Mouse (Mus musculus) embryonic facial prominence, embryonic 14.5 days (tissue): Measurements from ENCODE around the gene Med29. TPM values are rescaled to one million over a fixed set of nuclear protein-coding genes. Genes with fewer than 3 reads are reported as not detected.
"Not testable (repeated sequence)": the region's sequence is repeated elsewhere in the genome, so short reads cannot be mapped to it uniquely, and the experiment has no call there.

Experiments
- ATAC-seq: fragments of 200-750 bp; cut with Nextera tagmentation; 2 replicates; pipeline ENCODE4 v1.8.0; 2017; ENCODE audit warnings: low read depth, moderate number of reproducible peaks, moderate TSS enrichment
- DNase-seq: peaks from one replicate; pipeline ENCODE4 v3.0.0-alpha.2; 2015; ENCODE audit warnings: low spot score
- H3K27ac ChIP-seq: fragments of 300-500 bp; sonication (generic); replicated peaks from 2 replicates; pipeline ENCODE4 v1.5.1; 2014; ENCODE audit warnings: low read depth, mild to moderate bottlenecking, low read length, moderate library complexity
- H3K27me3 ChIP-seq: fragments of 300-500 bp; sonication (generic); replicated peaks from 2 replicates; pipeline ENCODE4 v1.6.1; 2014; ENCODE audit warnings: low read length; ENCODE audit not compliant: control insufficient read depth, insufficient read depth
- H3K36me3 ChIP-seq: fragments of 300-500 bp; sonication (generic); 2 replicates; pipeline ENCODE4 v1.6.1; 2014; ENCODE audit warnings: low read length, mixed read lengths; ENCODE audit not compliant: control insufficient read depth, insufficient read depth
- H3K4me1 ChIP-seq: fragments of 300-500 bp; sonication (generic); 2 replicates; pipeline ENCODE4 v1.6.1; 2014; ENCODE audit warnings: antibody characterized with exemption, low read length; ENCODE audit not compliant: control insufficient read depth, insufficient read depth
- H3K4me2 ChIP-seq: fragments of 300-500 bp; sonication (generic); 2 replicates; pipeline ENCODE4 v1.6.1; 2014; ENCODE audit warnings: low read depth, mild to moderate bottlenecking, low read length, moderate library complexity, mixed read lengths
- H3K4me3 ChIP-seq: fragments of 300-500 bp; sonication (generic); 2 replicates; pipeline ENCODE4 v1.5.1; 2014; ENCODE audit warnings: low read depth, mild to moderate bottlenecking, low read length
- H3K9ac ChIP-seq: fragments of 300-500 bp; sonication (generic); 2 replicates; pipeline ENCODE4 v1.6.1; 2014; ENCODE audit warnings: low read depth, mild to moderate bottlenecking, low read length, moderate library complexity, mixed read lengths
- H3K9me3 ChIP-seq: fragments of 300-500 bp; sonication (generic); 2 replicates; pipeline ENCODE4 v1.6.1; 2016; ENCODE audit warnings: low read length; ENCODE audit not compliant: control insufficient read depth
- WGBS: fragments of 180-500 bp; shearing (Covaris S2); extraction: QIAGEN DNeasy Blood & Tissue Kit; methylation state at CpG from one replicate; pipeline ENCODE4 v1.1.7; 2014; 5-methylcytosine and 5-hydroxymethylcytosine counted together
- polyA plus RNA-seq: library from polyadenylated mRNA; unstranded; fragments of >200 nt; fragmentation: Nextera tagmentation; extraction: Ambion mirVana; gene quantifications from 2 replicates; pipeline ENCODE4 v1.2.1, GENCODE M21; 2014

Gene Med29
- polyA plus RNA-seq, 1 experiment from 2014 or later = 48.2 TPM

DNA sequence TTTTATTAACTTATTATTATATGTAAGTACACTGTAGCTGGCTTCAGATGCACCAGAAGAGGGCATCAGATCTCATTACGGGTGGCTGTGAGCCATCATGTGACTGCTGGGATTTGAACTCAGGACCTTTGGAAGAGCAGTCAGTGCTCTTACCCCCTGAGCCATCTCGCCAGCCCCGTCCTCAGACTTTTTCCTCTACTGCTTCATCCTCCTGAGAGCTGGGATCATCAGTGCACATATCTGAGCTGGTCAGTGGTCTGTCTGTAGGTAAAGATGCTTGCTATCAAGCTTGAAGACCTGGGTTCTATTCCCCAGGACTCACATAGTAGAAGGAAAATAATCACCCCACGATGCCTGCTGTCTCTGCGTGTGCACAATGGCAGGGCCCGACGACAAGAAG lies 5.1 kb downstream of the Med29 start:
- H3K27me3 ChIP-seq, H3K27ac ChIP-seq, H3K9ac ChIP-seq, H3K9me3 ChIP-seq, H3K4me2 ChIP-seq, DNase-seq, ATAC-seq, H3K4me3 ChIP-seq: not testable (repeated sequence)
- Histone ChIP-seq H3K36me3 (peaks cover 55% of the 10 kb centered on the region), H3K4me1 (peaks cover 14% of the 10 kb centered on the region)
- WGBS = 87% methylated on average over 7 of the region's 7 CpGs

DNA sequence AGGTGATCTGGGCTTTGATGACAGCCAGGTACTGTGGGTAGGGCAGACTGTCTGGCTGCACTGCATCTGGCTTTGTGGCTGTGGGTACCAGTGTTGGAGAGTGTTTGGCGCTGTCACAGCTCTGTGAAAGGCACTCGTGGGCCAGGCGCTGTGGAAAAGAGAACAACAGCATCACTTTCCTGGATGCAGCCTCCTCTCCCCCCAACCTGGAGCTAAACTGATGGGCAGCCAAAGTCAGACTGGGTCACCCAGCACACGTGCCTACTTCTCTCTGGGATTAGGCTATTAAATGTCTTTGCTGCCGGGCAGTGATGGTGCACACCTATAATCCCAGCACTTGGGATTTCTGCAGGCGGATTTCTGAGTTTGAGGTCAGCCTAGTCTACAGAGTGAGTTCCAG lies 5.6 kb downstream of the Med29 start:
- DNase-seq, ATAC-seq, H3K27me3 ChIP-seq, H3K4me3 ChIP-seq, H3K9me3 ChIP-seq, H3K27ac ChIP-seq, H3K4me2 ChIP-seq, H3K9ac ChIP-seq: not testable (repeated sequence)
- Histone ChIP-seq H3K36me3 (peaks cover 55% of the 10 kb centered on the region), H3K4me1 (peaks cover 17% of the 10 kb centered on the region)
- 69% methylated on average over 6 of the region's 6 CpGs for whole genome bisulfite sequencing

DNA sequence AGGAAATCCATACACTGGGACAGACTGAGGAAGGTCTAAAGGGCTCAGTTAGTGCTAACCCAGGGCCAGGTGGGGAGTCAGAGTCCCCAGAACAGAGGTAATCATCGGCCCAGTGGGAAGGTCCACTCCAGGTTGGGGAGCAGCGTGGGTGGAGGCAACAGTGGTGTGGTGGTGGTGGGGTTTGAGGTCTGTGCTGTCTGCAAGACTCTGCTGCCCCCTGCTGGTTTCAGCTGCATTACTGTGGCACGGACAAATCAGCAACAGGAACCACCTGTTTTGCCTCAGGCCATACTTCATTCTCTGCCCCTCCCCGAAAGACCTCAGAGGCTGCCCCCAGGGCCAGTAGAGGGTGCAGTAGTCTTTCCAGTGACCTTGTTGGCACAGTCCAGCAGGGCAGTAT lies 6.0 kb downstream of the Med29 start:
- Histone ChIP-seq H3K27me3 (no peaks in the 10 kb centered on the region), H3K9me3 (no peaks in the 10 kb centered on the region), H3K9ac (no peak overlapping the region), H3K4me3 (no peak overlapping the region), H3K4me1 (peaks cover 17% of the 10 kb centered on the region), H3K36me3 (peaks cover 55% of the 10 kb centered on the region), H3K4me2 (no peak overlapping the region), H3K27ac (peak overlapping the region; percentile 67)
- 4% methylated on average over 4 of the region's 4 CpGs for WGBS
- peak; percentile 92 for DNase-seq
- peak; percentile 66 for ATAC-seq

DNA sequence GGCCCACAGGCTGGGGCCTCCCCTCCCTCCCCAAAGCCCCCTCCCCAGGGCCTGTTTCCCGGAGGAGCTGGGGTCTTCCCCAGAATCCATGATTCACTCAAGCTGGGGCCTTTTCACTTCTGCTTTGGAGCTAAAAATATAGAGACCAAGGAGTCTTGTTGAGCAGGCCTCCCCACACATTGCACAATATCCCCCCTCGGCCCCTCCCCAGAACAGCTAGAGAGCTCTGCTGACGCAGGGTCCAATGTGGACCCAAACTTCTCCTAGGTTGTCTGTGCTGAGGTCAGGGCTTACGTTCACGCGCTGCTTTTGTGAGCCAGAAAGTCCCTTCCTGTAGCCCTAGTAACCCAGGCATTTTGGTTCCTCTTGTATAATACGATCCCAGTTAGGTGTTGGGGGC lies 6.5 kb downstream of the Med29 start:
- no peak for DNase-seq
- ATAC-seq = no peak
- 85% methylated on average over 7 of the region's 7 CpGs for WGBS
- Histone ChIP-seq H3K9me3 (no peaks in the 10 kb centered on the region), H3K4me2 (no peak overlapping the region), H3K4me3 (no peak overlapping the region), H3K27ac (peak overlapping the region; percentile 67), H3K27me3 (no peaks in the 10 kb centered on the region), H3K9ac (no peak overlapping the region), H3K36me3 (peaks cover 55% of the 10 kb centered on the region), H3K4me1 (peaks cover 20% of the 10 kb centered on the region)

DNA sequence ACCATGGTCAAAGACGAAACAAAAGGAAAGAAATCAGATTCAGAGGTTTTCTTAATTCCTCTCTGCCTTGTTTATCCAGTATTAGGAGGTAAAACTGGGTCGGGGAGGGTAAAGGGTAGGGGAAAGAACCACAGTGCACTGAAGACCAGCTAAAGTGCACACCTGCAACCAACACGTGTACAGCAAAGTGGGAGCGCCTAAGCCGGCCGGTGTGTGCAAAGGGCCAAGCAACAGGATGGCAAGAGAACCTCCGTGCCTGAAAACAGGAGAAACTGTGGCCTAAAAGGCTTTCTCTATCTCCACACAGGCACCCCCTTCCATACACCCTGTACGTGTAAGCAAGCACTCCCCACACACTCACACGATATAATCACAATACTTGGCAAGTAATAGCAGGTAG lies 7.3 kb downstream of the Med29 start:
- H3K4me2 ChIP-seq = no peak overlapping the region
- H3K9ac ChIP-seq = no peak overlapping the region
- peaks cover 27% of the 10 kb centered on the region for H3K4me1 ChIP-seq

DNA sequence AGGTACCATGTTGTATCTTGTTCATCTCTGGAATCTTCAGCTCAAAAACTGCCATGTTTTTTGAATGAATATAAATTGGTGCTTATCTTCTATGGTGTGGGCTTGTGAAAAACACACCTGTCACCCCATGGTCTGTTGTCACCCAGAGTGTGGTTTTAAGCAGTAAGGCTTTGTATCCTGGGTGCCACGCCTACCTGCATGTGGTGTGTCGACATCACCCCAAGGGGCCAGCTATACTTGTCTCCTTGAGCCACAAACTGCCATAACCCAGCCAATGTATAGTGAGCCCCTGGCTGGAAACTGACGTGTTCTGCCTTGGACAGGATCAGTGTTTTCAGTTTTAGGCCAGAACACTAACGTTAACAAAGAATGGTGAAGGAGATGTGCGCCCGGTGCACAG lies 8.3 kb downstream of the Med29 start:
- Histone ChIP-seq H3K27me3 (no peaks in the 10 kb centered on the region), H3K4me2 (no peak overlapping the region), H3K36me3 (peaks cover 37% of the 10 kb centered on the region), H3K9ac (no peak overlapping the region), H3K4me3 (no peak overlapping the region), H3K9me3 (no peaks in the 10 kb centered on the region), H3K27ac (no peak overlapping the region), H3K4me1 (peaks cover 36% of the 10 kb centered on the region)
- ATAC-seq = no peak
- no peak for DNase-seq
- WGBS = 82% methylated on average over 6 of the region's 6 CpGs

More for the DNA sequence above, 7.3 kb downstream of the Med29 start:
- Histone ChIP-seq H3K9me3 (no peaks in the 10 kb centered on the region), H3K4me3 (no peak overlapping the region), H3K27ac (no peak overlapping the region), H3K36me3 (peaks cover 47% of the 10 kb centered on the region), H3K27me3 (no peaks in the 10 kb centered on the region)
- DNase-seq (no peak), ATAC-seq (no peak)
- WGBS = 90% methylated on average over 9 of the region's 9 CpGs

DNA sequence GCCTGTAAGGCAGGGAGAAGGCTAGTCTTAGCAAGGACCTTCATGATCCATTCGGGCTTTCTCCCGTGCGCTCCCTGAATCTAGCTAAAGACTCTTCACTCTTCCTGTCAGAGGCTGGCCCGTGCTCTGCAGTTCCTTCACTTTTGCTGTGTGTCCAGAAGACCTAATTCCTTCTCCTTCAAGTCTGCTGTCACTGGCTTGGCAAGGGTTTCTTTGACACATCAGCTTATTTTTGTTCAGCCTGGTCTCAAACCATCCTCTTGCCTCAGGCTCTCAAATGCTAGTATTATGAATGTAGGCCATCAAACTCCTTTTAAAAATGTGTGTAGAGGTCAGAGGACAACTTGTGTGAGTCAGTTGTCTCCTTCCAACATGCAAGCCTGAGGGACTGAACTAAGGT lies 8.9 kb downstream of the Med29 start:
- H3K4me3 ChIP-seq = no peak overlapping the region
- H3K36me3 ChIP-seq = peaks cover 32% of the 10 kb centered on the region
- H3K27ac ChIP-seq = peak overlapping the region; percentile 99; the same call in 1 of the 2 replicates
- no peak overlapping the region for H3K9ac ChIP-seq
- no peak for ATAC-seq
- no peak for DNase-seq
- no peaks in the 10 kb centered on the region for H3K9me3 ChIP-seq
- no peaks in the 10 kb centered on the region for H3K27me3 ChIP-seq
- H3K4me2 ChIP-seq = no peak overlapping the region
- peaks cover 36% of the 10 kb centered on the region for H3K4me1 ChIP-seq
- WGBS = 75% methylated on average over 4 of the region's 4 CpGs

DNA sequence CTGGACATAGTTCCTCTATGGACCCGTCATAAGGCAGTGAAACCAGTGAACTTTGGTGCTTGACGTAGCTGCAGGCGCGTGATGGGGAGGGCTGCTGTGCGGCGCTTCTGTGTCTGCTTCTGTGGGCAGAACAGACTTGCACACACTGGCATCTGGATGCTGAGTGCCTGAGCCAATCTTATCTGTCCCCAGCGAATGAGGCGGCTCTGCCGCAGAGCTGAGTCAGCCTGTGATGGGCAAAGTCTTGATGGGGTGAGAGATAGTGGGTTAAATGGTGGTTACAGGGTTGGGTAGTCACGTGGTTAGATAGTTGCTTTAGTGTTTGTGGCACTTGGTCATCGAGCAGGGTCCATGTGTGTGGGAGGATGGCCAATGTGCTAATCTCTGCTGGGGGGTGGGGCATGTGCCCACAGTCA lies 9.5 kb downstream of the Med29 start:
- no peaks in the 10 kb centered on the region for H3K27me3 ChIP-seq
- H3K36me3 ChIP-seq = peaks cover 27% of the 10 kb centered on the region
- 0 out of 2 replicates have a peak overlapping the region, but pooled peaks have one; percentile 9 for H3K9ac ChIP-seq
- no peak for ATAC-seq
- no peak for DNase-seq
- H3K4me3 ChIP-seq = 0 out of 2 replicates have a peak overlapping the region, but pooled peaks have one; percentile 39
- no peaks in the 10 kb centered on the region for H3K9me3 ChIP-seq
- peak overlapping the region; percentile 99 for H3K27ac ChIP-seq
- peaks cover 40% of the 10 kb centered on the region for H3K4me1 ChIP-seq
- H3K4me2 ChIP-seq = peak overlapping the region; percentile 96
- 63% methylated on average over 11 of the region's 11 CpGs for WGBS

DNA sequence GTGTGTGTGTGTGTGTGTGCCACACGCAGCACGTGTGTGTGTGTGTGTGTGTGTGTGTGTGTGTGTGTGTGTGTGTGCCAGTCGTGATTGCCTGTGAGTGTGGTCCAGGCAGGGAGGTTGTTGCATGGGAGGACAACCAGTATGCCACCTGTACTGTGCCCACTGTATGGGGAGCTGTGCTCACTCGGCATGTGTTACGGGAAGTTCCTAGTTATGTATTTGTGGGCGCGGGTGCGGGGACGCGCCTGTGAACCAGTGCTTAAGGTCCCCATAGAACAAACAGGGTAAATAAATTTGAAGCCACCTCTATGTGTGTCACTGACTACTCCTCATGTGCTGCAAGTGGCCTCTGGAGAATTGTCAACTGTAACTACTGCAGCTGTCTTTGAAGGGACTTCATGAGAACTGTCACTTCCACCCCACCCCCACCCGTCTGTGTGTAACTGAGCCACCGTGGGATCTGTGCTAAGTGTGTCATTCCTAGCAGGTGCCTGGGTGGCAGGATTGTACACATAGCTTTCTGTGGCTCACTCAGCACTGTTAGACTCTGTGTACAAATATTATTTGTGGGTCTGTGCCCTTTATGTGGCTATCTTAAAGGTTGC lies 10.1 kb downstream of the Med29 start:
- 15% methylated on average over 10 of the region's 12 CpGs for WGBS
- peaks cover 45% of the 10 kb centered on the region for H3K4me1 ChIP-seq

More for the DNA sequence above, 10.1 kb downstream of the Med29 start:
- H3K36me3 ChIP-seq = peaks cover 27% of the 10 kb centered on the region
- peak; percentile 6; the same call in 1 of the 2 replicates for ATAC-seq
- peak overlapping the region; percentile 96 for H3K4me2 ChIP-seq
- DNase-seq = peak; percentile 62
- peak overlapping the region; percentile 99 for H3K27ac ChIP-seq
- no peaks in the 10 kb centered on the region for H3K27me3 ChIP-seq
- peak overlapping the region; percentile 69 for H3K9ac ChIP-seq
- no peaks in the 10 kb centered on the region for H3K9me3 ChIP-seq
- peak overlapping the region; percentile 39 for H3K4me3 ChIP-seq
